Mouse (Mus musculus): ENCODE results near the gene Ctse. TPM values are rescaled to one million over a fixed set of nuclear protein-coding genes. Genes with fewer than 3 reads are reported as not detected.

Gene Ctse
- polyA plus RNA-seq, 1 experiment from 2014 or later, result 5.5 TPM

GRCm38 (mm10) chr1:131641565-131641964 lies 3.5 kb downstream of the Ctse start:
- Histone ChIP-seq H3K4me2 (replicated peaks; ENCODE audit: low read depth) (no peak overlapping the region), H3K36me3 (ENCODE audit: control insufficient read depth, insufficient read depth) (no peaks in the 10 kb centered on the region), H3K4me1 (replicated peaks; ENCODE audit: control insufficient read depth, insufficient read depth, low read length) (no peaks in the 10 kb centered on the region), H3K9ac (ENCODE audit: low read depth, low read length) (no peak overlapping the region), H3K9me3 (ENCODE audit: control insufficient read depth) (no peaks in the 10 kb centered on the region), H3K27me3 (replicated peaks; ENCODE audit: control insufficient read depth, insufficient read depth, low read length) (no peaks in the 10 kb centered on the region), H3K4me3 (ENCODE audit: low read depth, low read length) (no peak overlapping the region), H3K27ac (ENCODE audit: low read depth, low read length) (no peak overlapping the region)
- ATAC-seq, result no peak
- TF ChIP-seq CTCF (IDR thresholded peaks at IDR 0.05; ENCODE audit: low read depth), result no peak
- WGBS, result 92% methylated on average over 13 of the region's 13 CpGs

DNA sequence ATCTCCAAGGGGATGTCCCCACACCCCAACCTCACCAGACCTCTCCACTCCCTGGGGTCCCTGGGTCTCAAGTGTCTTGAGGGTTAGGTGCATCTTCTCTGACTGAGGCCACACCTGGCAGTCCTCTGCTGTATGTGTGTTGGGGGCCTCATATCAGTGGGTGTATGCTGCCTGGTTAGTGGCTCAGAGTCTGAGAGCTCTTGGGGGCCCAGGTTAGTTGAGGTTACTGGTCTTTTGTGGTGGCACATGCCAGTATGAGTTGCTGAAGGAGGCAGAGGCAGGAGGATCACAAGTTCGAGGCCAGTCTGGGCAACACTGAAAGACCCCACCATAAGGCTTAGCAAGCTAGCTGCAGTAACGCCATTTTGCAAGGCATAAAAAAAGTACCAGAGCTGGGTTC lies 4.1 kb downstream of the Ctse start:
- no peak for ATAC-seq

DNA sequence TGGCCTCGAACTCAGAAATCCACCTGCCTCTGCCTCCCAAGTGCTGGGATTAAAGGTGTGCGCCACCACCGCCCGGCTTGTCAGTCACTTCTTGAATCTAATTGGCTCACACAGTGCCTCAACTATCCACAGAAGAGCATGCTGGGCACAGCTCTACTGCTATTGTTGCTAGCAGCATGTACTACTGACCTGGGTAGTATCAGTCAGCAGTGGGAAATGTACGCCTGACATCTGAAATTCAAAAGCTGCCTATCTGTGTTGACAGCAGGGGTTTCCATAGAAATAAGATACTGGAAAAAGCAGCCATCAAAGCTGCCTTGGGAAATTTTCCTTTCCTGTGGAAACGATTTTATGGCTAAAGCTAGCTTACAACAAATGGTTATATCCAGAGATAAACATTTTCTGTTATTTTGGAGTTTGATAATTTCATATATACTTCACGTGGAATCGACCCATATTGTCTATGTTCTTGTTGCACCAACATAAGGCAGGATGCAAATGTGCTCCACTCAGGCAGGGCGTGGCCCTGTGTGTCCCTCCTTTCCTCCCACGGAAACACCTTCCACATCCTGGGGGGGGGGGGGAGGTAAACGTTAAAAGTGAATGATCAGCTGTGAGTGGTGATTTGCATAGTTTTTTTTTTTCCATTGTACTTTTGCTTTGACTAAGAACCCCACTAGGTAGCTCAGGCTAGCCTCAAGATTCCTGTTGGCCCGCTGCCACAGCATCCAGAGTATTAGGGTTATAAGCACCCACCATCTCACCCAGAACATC lies 14.8 kb downstream of the Ctse start:
- no peak for TF ChIP-seq CTCF (IDR thresholded peaks at IDR 0.05; ENCODE audit: low read depth)
- H3K4me1 ChIP-seq (replicated peaks; ENCODE audit: control insufficient read depth, insufficient read depth, low read length), result no peaks in the 10 kb centered on the region
- no peaks in the 10 kb centered on the region for H3K36me3 ChIP-seq (ENCODE audit: control insufficient read depth, insufficient read depth)
- H3K9me3 ChIP-seq (ENCODE audit: control insufficient read depth), result no peaks in the 10 kb centered on the region
- no peak overlapping the region for H3K9ac ChIP-seq (ENCODE audit: low read depth, low read length)
- no peak for ATAC-seq
- H3K4me2 ChIP-seq (replicated peaks; ENCODE audit: low read depth), result no peak overlapping the region
- WGBS, result 76% methylated on average over 12 of the region's 12 CpGs
- no peak overlapping the region for H3K4me3 ChIP-seq (ENCODE audit: low read depth, low read length)
- no peak overlapping the region for H3K27ac ChIP-seq (ENCODE audit: low read depth, low read length)
- H3K27me3 ChIP-seq (replicated peaks; ENCODE audit: control insufficient read depth, insufficient read depth, low read length), result no peaks in the 10 kb centered on the region

More for the DNA sequence above, 4.1 kb downstream of the Ctse start:
- H3K4me3 ChIP-seq (ENCODE audit: low read depth, low read length), result no peak overlapping the region
- 85% methylated on average over 2 of the region's 2 CpGs for WGBS
- no peak for TF ChIP-seq CTCF (IDR thresholded peaks at IDR 0.05; ENCODE audit: low read depth)
- no peaks in the 10 kb centered on the region for H3K9me3 ChIP-seq (ENCODE audit: control insufficient read depth)
- no peak overlapping the region for H3K9ac ChIP-seq (ENCODE audit: low read depth, low read length)
- no peaks in the 10 kb centered on the region for H3K4me1 ChIP-seq (replicated peaks; ENCODE audit: control insufficient read depth, insufficient read depth, low read length)
- no peaks in the 10 kb centered on the region for H3K27me3 ChIP-seq (replicated peaks; ENCODE audit: control insufficient read depth, insufficient read depth, low read length)
- H3K27ac ChIP-seq (ENCODE audit: low read depth, low read length), result no peak overlapping the region
- no peak overlapping the region for H3K4me2 ChIP-seq (replicated peaks; ENCODE audit: low read depth)
- H3K36me3 ChIP-seq (ENCODE audit: control insufficient read depth, insufficient read depth), result no peaks in the 10 kb centered on the region

GRCm38 (mm10) chr1:131655601-131656000 lies 17.5 kb downstream of the Ctse start:
- Histone ChIP-seq H3K4me1 (replicated peaks; ENCODE audit: control insufficient read depth, insufficient read depth, low read length) (no peaks in the 10 kb centered on the region), H3K27ac (ENCODE audit: low read depth, low read length) (no peak overlapping the region), H3K9ac (ENCODE audit: low read depth, low read length) (no peak overlapping the region), H3K27me3 (replicated peaks; ENCODE audit: control insufficient read depth, insufficient read depth, low read length) (no peaks in the 10 kb centered on the region), H3K9me3 (ENCODE audit: control insufficient read depth) (no peaks in the 10 kb centered on the region), H3K36me3 (ENCODE audit: control insufficient read depth, insufficient read depth) (no peaks in the 10 kb centered on the region), H3K4me2 (replicated peaks; ENCODE audit: low read depth) (no peak overlapping the region), H3K4me3 (ENCODE audit: low read depth, low read length) (no peak overlapping the region)
- no peak for ATAC-seq
- 70% methylated on average over 6 of the region's 6 CpGs for WGBS
- TF ChIP-seq CTCF (IDR thresholded peaks at IDR 0.05; ENCODE audit: low read depth), result no peak

GRCm38 (mm10) chr1:131657945-131658354 lies 19.8 kb downstream of the Ctse start:
- H3K9me3 ChIP-seq (ENCODE audit: control insufficient read depth), result no peaks in the 10 kb centered on the region
- ATAC-seq, result peak; percentile 61
- H3K4me1 ChIP-seq (replicated peaks; ENCODE audit: control insufficient read depth, insufficient read depth, low read length), result no peaks in the 10 kb centered on the region
- no peaks in the 10 kb centered on the region for H3K36me3 ChIP-seq (ENCODE audit: control insufficient read depth, insufficient read depth)
- no peak overlapping the region for H3K9ac ChIP-seq (ENCODE audit: low read depth, low read length)
- no peaks in the 10 kb centered on the region for H3K27me3 ChIP-seq (replicated peaks; ENCODE audit: control insufficient read depth, insufficient read depth, low read length)
- H3K4me3 ChIP-seq (ENCODE audit: low read depth, low read length), result no peak overlapping the region
- H3K27ac ChIP-seq (ENCODE audit: low read depth, low read length), result no peak overlapping the region
- WGBS, result under 1% methylated on average over 11 of the region's 11 CpGs
- TF ChIP-seq CTCF (IDR thresholded peaks at IDR 0.05; ENCODE audit: low read depth), result peak; percentile 95
- peak overlapping the region; percentile 17; the same call in 1 of the 2 replicates for H3K4me2 ChIP-seq (replicated peaks; ENCODE audit: low read depth)

DNA sequence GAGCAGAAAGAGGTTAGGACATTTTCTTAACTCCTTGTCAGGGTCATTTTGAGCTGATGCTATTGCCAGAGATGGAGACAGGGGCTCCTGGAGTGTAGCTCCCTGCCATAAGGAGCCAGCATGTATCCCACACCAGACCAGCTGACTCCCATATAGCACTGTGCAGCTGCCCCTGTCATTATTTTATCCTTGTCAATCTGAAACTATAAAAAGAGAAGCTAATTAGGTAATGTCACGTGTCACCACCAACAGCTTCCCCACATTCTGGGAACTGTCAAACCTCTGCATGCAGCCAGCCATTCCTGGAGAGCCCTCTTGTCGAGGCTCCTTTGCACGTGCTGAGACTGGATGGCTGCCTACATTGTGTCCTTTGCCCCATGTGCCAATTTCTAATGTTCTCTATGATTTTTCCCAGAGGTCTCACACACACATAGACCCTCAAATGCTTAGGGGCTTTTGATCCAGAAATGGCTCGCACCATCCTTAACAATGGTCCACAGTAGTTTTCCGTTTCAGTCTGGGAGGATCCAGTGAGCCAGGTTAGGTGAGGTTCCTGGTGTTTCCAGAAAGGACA lies 21.5 kb downstream of the Ctse start:
- H3K36me3 ChIP-seq (ENCODE audit: control insufficient read depth, insufficient read depth), result no peaks in the 10 kb centered on the region
- no peak for TF ChIP-seq CTCF (IDR thresholded peaks at IDR 0.05; ENCODE audit: low read depth)
- no peak overlapping the region for H3K4me3 ChIP-seq (ENCODE audit: low read depth, low read length)
- no peak overlapping the region for H3K27ac ChIP-seq (ENCODE audit: low read depth, low read length)
- WGBS, result 81% methylated on average over 5 of the region's 5 CpGs
- no peaks in the 10 kb centered on the region for H3K4me1 ChIP-seq (replicated peaks; ENCODE audit: control insufficient read depth, insufficient read depth, low read length)
- H3K27me3 ChIP-seq (replicated peaks; ENCODE audit: control insufficient read depth, insufficient read depth, low read length), result no peaks in the 10 kb centered on the region
- H3K9me3 ChIP-seq (ENCODE audit: control insufficient read depth), result no peaks in the 10 kb centered on the region
- H3K9ac ChIP-seq (ENCODE audit: low read depth, low read length), result no peak overlapping the region
- no peak for ATAC-seq
- no peak overlapping the region for H3K4me2 ChIP-seq (replicated peaks; ENCODE audit: low read depth)
